Mouse (Mus musculus) hindlimb bud, embryonic 11.5 days (tissue): ENCODE measurements at regions not wholly inside any gene's neighbourhood (a gene's known extent, or its start where the extent isn't known, plus 50 kb on each side); places are given as distances from the start of the nearest gene placed in this dataset.

Source experiments
- DNase-seq: peaks from one replicate; pipeline ENCODE4 v3.0.0-alpha.2; 2012; ENCODE audit warnings: low read depth, low spot score; ENCODE audit errors: extremely low spot score

- DNase-seq, result no peak
These were observed 62.5 kb downstream of the Arrdc4 start for GRCm38 (mm10) chr7:68686396-68687139.

GRCm38 (mm10) chr7:68682929-68683643 lies 66.0 kb downstream of the Arrdc4 start:
- DNase-seq, result no peak

GRCm38 (mm10) chr7:68682318-68682728 lies 66.7 kb downstream of the Arrdc4 start:
- no peak for DNase-seq

- no peak for DNase-seq
These were observed 69.3 kb downstream of the Arrdc4 start for GRCm38 (mm10) chr7:68679770-68680169.

GRCm38 (mm10) chr7:68667790-68668732 lies 81.0 kb downstream of the Arrdc4 start:
- no peak for DNase-seq

GRCm38 (mm10) chr7:68667215-68667614 lies 81.8 kb downstream of the Arrdc4 start:
- DNase-seq, result no peak

- DNase-seq, result no peak
These were observed 92.7 kb downstream of the Arrdc4 start for GRCm38 (mm10) chr7:68656354-68656753.

GRCm38 (mm10) chr7:68653534-68653933 lies 95.5 kb downstream of the Arrdc4 start:
- DNase-seq, result no peak

- DNase-seq, result no peak
These were observed 97.6 kb downstream of the Arrdc4 start for GRCm38 (mm10) chr7:68651418-68651817.

- DNase-seq, result peak; percentile 44
These were observed 111.4 kb downstream of the Arrdc4 start for GRCm38 (mm10) chr7:68637556-68638215.

- DNase-seq, result no peak
These were observed 128.0 kb downstream of the Arrdc4 start for GRCm38 (mm10) chr7:68621080-68621479.

GRCm38 (mm10) chr7:68610499-68610898 lies 138.5 kb downstream of the Arrdc4 start:
- no peak for DNase-seq

- DNase-seq, result no peak
These were observed 141.9 kb downstream of the Arrdc4 start for GRCm38 (mm10) chr7:68607170-68607569.

GRCm38 (mm10) chr7:68606278-68606677 lies 142.8 kb downstream of the Arrdc4 start:
- no peak for DNase-seq

GRCm38 (mm10) chr7:68603711-68604110 lies 145.3 kb downstream of the Arrdc4 start:
- DNase-seq, result no peak

GRCm38 (mm10) chr7:68602003-68602402 lies 147.0 kb downstream of the Arrdc4 start:
- no peak for DNase-seq

- no peak for DNase-seq
These were observed 155.0 kb downstream of the Arrdc4 start for GRCm38 (mm10) chr7:68594017-68594386.

- no peak for DNase-seq
These were observed 155.6 kb downstream of the Arrdc4 start for GRCm38 (mm10) chr7:68593344-68594016.

- no peak for DNase-seq
These were observed 166.3 kb downstream of the Arrdc4 start for GRCm38 (mm10) chr7:68582540-68583325.
